Mouse (Mus musculus) spleen, adult 2 months (tissue): ENCODE results near the gene Dna2. TPM values are rescaled to one million over a fixed set of nuclear protein-coding genes. Genes with fewer than 3 reads are reported as not detected.

Source experiments
- DNase-seq, 2 experiments: peaks; one replicate each; pipeline versions ENCODE4 v3.0.0 to v3.0.0-alpha.2; 2012 to 2021; ENCODE audit warnings: low spot score in 2 of 2, low read depth in 1 of 2
- H3K27ac ChIP-seq: fragments of 200-500 bp; 2 replicates; pipeline ENCODE4 v1.5.1; 2012; ENCODE audit warnings: low read length, inconsistent platforms; ENCODE audit not compliant: insufficient read depth
- H3K27me3 ChIP-seq: fragments of 200-500 bp; 2 replicates; pipeline ENCODE4 v1.6.1; 2012; ENCODE audit warnings: mild to moderate bottlenecking, moderate library complexity, low read length, inconsistent platforms; ENCODE audit not compliant: control insufficient read depth, insufficient read depth
- H3K36me3 ChIP-seq: fragments of 200-500 bp; 2 replicates; pipeline ENCODE4 v1.6.1; 2012; ENCODE audit warnings: mild to moderate bottlenecking, low read length, inconsistent platforms; ENCODE audit not compliant: control insufficient read depth, insufficient read depth
- H3K4me1 ChIP-seq: fragments of 200-500 bp; 2 replicates; pipeline ENCODE4 v1.6.1; 2011; ENCODE audit warnings: inconsistent platforms; ENCODE audit not compliant: control insufficient read depth, insufficient read depth, insufficient read length
- H3K4me3 ChIP-seq: fragments of 200-500 bp; 2 replicates; pipeline ENCODE4 v1.5.1; 2011; ENCODE audit warnings: mild to moderate bottlenecking, inconsistent platforms; ENCODE audit not compliant: insufficient read depth, insufficient read length; ENCODE audit errors: extremely low read depth
- CTCF ChIP-seq: fragments of 200-500 bp; IDR thresholded peaks from 2 replicates; pipeline ENCODE4 v1.5.1; 2011; ENCODE audit warnings: mild to moderate bottlenecking, inconsistent platforms; ENCODE audit not compliant: insufficient read depth, insufficient read length, insufficient replicate concordance; ENCODE audit errors: extremely low read depth
- POLR2A ChIP-seq: fragments of 200-500 bp; IDR thresholded peaks from 2 replicates; pipeline ENCODE4 v1.6.1; 2011; ENCODE audit warnings: low read depth, low read length, inconsistent platforms
- WGBS: fragments of 180-500 bp; shearing (Covaris S2); methylation state at CpG from one replicate; pipeline ENCODE4 v1.1.7; 2018; 5-methylcytosine and 5-hydroxymethylcytosine counted together
- polyA plus RNA-seq: library from polyadenylated mRNA; depleted of rRNA; stranded (reverse); fragments of >200 nt; gene quantifications from 2 replicates; pipeline ENCODE4 v1.2.3, GENCODE M21; 2012

Dna2 gene
- polyA plus RNA-seq, 1 experiment = 4.7 TPM

- 46% methylated on average over 2 of the region's 2 CpGs for WGBS
These were observed 35.7 kb upstream of the Dna2 start for GRCm38 (mm10) chr10:62911120-62911519.

DNA sequence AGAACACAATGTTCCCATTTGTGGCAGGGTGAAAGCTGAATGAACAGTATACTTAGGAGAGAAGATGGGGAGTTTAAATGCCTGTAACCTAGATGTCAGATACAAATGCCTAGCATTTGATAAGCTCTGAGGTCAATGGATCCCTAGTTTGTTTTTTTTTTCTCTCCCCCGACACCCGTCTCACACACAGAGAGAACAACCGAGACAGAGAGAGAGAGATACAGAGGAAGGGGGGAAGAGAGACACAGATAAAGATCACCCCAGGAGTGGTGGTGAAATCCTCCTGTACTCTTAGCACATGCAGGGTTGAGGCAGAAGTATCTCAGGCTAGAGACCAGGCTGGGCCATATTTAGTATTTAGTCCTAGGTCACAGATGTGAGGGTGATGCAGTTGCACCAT is 27.8 kb upstream of the Dna2 start:
- H3K4me1 ChIP-seq = peaks cover 5% of the 10 kb centered on the region; the same call in 1 of the 2 replicates
- no peak overlapping the region for H3K4me3 ChIP-seq
- no peak for DNase-seq
- H3K27me3 ChIP-seq = no peaks in the 10 kb centered on the region
- WGBS = 71% methylated on average over 3 of the region's 3 CpGs
- no peak overlapping the region for H3K27ac ChIP-seq
- no peaks in the 10 kb centered on the region for H3K36me3 ChIP-seq
- TF ChIP-seq CTCF (no peak), POLR2A (no peak)

More at GRCm38 (mm10) chr10:62911120-62911519, 35.7 kb upstream of the Dna2 start:
- no peaks in the 10 kb centered on the region for H3K36me3 ChIP-seq
- no peak for TF ChIP-seq POLR2A
- no peak for TF ChIP-seq CTCF
- no peak overlapping the region for H3K27ac ChIP-seq
- no peak overlapping the region for H3K4me3 ChIP-seq
- DNase-seq = no peak
- H3K27me3 ChIP-seq = no peaks in the 10 kb centered on the region
- H3K4me1 ChIP-seq = no peaks in the 10 kb centered on the region

- no peak for TF ChIP-seq CTCF
- peak; percentile 51 for TF ChIP-seq POLR2A
- Histone ChIP-seq H3K4me3 (peak within 1 kb of the TSS; percentile 75), H3K27me3 (no peaks in the 10 kb centered on the region), H3K36me3 (no peaks in the 10 kb centered on the region), H3K27ac (peak within 1 kb of the TSS; percentile 65), H3K4me1 (peaks cover 5% of the 10 kb centered on the region; the same call in 1 of the 2 replicates)
- peak; percentile 69 to 84 for DNase-seq
- 8% methylated on average over 50 of the region's 50 CpGs for WGBS
These were observed 26.7 kb upstream of the Dna2 start, which contains the start of gene Slc25a16 for GRCm38 (mm10) chr10:62919925-62920765. Slc25a16 (plus strand) TSS chr10:62920633.

DNA sequence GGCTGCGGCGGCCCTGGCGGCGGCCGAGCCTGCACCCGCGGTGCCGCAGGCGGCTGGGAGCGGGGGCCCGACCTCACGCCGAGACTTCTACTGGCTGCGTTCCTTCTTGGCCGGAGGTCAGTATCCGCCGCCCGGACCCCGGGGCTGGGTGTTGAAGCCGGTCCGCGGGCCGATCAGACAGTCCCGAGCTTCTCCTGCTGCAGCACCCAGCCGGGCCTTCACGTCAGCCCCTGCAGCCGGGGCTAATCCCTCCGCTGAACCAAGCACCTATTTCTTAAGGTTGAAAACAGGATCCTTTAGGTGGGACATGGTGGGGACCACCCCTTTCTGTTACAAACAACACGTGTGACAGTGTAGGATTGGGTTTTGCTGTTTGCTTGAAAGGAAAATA is 26.1 kb upstream of the Dna2 start:
- H3K27ac ChIP-seq = peak overlapping the region; percentile 65
- no peak for DNase-seq
- no peaks in the 10 kb centered on the region for H3K27me3 ChIP-seq
- 0% methylated on average over 29 of the region's 29 CpGs for WGBS
- TF ChIP-seq POLR2A (no peak), CTCF (no peak)
- H3K36me3 ChIP-seq = no peaks in the 10 kb centered on the region
- peaks cover 5% of the 10 kb centered on the region; the same call in 1 of the 2 replicates for H3K4me1 ChIP-seq
- peak overlapping the region; percentile 75 for H3K4me3 ChIP-seq

GRCm38 (mm10) chr10:62924096-62924635 is 22.7 kb upstream of the Dna2 start:
- H3K27me3 ChIP-seq = no peaks in the 10 kb centered on the region
- no peak for DNase-seq
- TF ChIP-seq POLR2A (no peak), CTCF (no peak)
- H3K4me3 ChIP-seq = no peak overlapping the region
- H3K27ac ChIP-seq = no peak overlapping the region
- H3K4me1 ChIP-seq = peaks cover 5% of the 10 kb centered on the region; the same call in 1 of the 2 replicates
- peaks cover 4% of the 10 kb centered on the region; the same call in 1 of the 2 replicates for H3K36me3 ChIP-seq
- WGBS = 91% methylated on average over 4 of the region's 4 CpGs

GRCm38 (mm10) chr10:62932381-62932780 is 14.4 kb upstream of the Dna2 start:
- no peaks in the 10 kb centered on the region for H3K27me3 ChIP-seq
- peaks cover 18% of the 10 kb centered on the region for H3K36me3 ChIP-seq
- no peak for DNase-seq
- TF ChIP-seq CTCF (no peak), POLR2A (no peak)
- H3K27ac ChIP-seq = no peak overlapping the region
- WGBS = 97% methylated on average over 1 of the region's 1 CpGs
- no peak overlapping the region for H3K4me3 ChIP-seq
- no peaks in the 10 kb centered on the region for H3K4me1 ChIP-seq

DNA sequence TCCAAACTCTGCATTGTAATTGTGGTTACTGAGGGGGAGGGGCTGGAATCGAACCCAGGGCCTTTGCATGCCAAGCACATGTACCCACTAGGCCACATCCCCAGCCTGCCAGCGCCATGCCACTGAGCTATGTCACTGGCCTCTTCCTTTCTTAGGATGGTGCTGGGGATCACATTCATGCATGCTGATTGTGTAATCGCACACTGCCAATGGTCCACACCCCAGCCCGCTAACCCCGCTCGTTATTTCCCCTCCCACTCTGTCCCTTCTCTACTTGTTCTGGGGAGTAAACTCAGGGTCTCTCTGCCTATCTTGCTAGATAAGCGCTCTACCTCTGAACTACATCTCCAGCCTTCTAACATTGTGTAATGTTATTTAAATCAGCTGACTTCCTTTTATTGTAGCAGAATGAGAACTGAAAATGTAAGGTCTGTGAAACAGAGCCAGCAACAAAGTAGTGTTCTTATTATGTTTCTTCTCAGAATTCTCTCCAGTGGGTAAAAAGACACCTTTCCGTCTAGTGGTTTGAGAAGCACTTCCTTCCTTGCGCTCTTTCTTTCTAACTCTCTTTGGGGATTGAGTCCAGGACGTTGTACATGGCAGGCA is 1.7 kb upstream of the Dna2 start:
- Histone ChIP-seq H3K27me3 (no peaks in the 10 kb centered on the region), H3K36me3 (peaks cover 14% of the 10 kb centered on the region), H3K4me1 (peaks cover 4% of the 10 kb centered on the region; the same call in 1 of the 2 replicates), H3K4me3 (no peak overlapping the region), H3K27ac (peak overlapping the region; percentile 56)
- TF ChIP-seq CTCF (no peak), POLR2A (no peak)
- WGBS = 35% methylated on average over 10 of the region's 10 CpGs
- DNase-seq = no peak
